In the genomic region with DNA sequence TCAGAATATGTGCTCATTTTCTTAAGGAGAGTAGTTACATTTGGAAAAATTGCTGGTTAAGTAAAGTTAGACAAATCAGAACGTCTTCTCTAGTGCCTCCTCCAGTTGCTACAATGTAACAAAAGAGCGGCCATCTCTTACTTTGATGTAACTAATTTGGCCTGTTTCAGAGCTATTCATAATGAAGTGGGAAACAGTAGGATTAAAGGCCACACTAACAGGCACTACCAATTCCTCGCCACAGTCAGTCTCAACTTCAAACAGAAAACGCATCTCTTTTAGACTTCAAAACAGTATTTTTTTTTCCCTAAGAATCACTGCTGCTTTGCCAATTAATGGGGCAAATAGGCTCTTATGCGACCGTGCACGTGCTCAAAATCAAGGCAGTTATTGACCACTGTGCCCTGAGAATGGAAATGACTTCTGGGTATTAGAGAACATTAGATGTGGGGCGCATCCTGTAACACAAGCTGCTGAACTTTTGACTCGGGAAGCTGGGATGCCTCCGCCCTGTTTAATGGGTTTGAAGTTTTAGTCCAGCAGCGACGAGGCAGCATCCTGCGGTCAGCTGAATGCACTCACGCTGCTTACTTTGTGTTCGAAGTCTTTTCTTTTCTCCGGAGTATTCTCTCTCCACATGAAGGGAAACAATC, we compare ENCODE assay signal across 9 mouse cellular contexts.
DNase-seq lines count a peak whose midpoint lies in the region; ATAC-seq and TF ChIP-seq lines count a peak whose summit lies in the region.
"Had no signal": no experiment of that assay in that cellular context is flagged by ENCODE, and none has a peak within 500 bp of the region (broad histone marks: within the 10 kb centered on the region; RNA-seq: fewer than 3 reads in every experiment).

No protein-coding gene starts in this region.

- no peaks in the 10 kb centered on the region for H3K27me3 ChIP-seq in embryonic facial prominence, embryonic 11.5 days (ENCODE audit: control insufficient read depth, insufficient read depth, low read length)
- H3K27me3 ChIP-seq in hindbrain, embryonic 12.5 days: no peaks in the 10 kb centered on the region
- no peaks in the 10 kb centered on the region for H3K27me3 ChIP-seq in midbrain, postnatal 0 days (ENCODE audit: insufficient read depth, low read length)
- H3K27me3 ChIP-seq: kidney, embryonic 15.5 days had no signal

- H3K4me3 ChIP-seq in embryonic facial prominence, embryonic 11.5 days (ENCODE audit: low read depth, low read length): no peak overlapping the region
- no peak overlapping the region for H3K4me3 ChIP-seq in hindbrain, embryonic 12.5 days
- peak overlapping the region; percentile 10; the same call in 1 of the 2 replicates for H3K4me3 ChIP-seq in midbrain, postnatal 0 days (ENCODE audit: low read depth, low read length)
- H3K4me3 ChIP-seq: kidney, embryonic 15.5 days had no signal

- TF ChIP-seq CTCF in midbrain, postnatal 0 days (IDR thresholded peaks at IDR 0.05): no peak

- H3K9ac ChIP-seq in embryonic facial prominence, embryonic 11.5 days (replicated peaks; ENCODE audit: low read length): no peak overlapping the region
- H3K9ac ChIP-seq in hindbrain, embryonic 12.5 days: no peak overlapping the region
- H3K9ac ChIP-seq in midbrain, postnatal 0 days (replicated peaks; ENCODE audit: low read length, poor library complexity, severe bottlenecking): no peak overlapping the region
- H3K9ac ChIP-seq: kidney, embryonic 15.5 days had no signal

- H3K36me3 ChIP-seq in embryonic facial prominence, embryonic 11.5 days (replicated peaks; ENCODE audit: control insufficient read depth, insufficient read depth, low read depth, low read length): no peaks in the 10 kb centered on the region
- no peaks in the 10 kb centered on the region for H3K36me3 ChIP-seq in hindbrain, embryonic 12.5 days
- no peaks in the 10 kb centered on the region for H3K36me3 ChIP-seq in midbrain, postnatal 0 days (ENCODE audit: insufficient read depth, low read length)
- H3K36me3 ChIP-seq: kidney, embryonic 15.5 days had no signal

- no peaks in the 10 kb centered on the region for H3K4me1 ChIP-seq in embryonic facial prominence, embryonic 11.5 days (ENCODE audit: control insufficient read depth, insufficient read depth, low read length)
- H3K4me1 ChIP-seq in hindbrain, embryonic 12.5 days: no peaks in the 10 kb centered on the region
- H3K4me1 ChIP-seq in midbrain, postnatal 0 days (ENCODE audit: insufficient read depth, low read length): no peaks in the 10 kb centered on the region
- H3K4me1 ChIP-seq: kidney, embryonic 15.5 days had no signal

- WGBS in embryonic facial prominence, embryonic 11.5 days: 32% methylated on average over 16 of the region's 16 CpGs
- 24% methylated on average over 16 of the region's 16 CpGs for WGBS in hindbrain, embryonic 12.5 days
- whole genome bisulfite sequencing in midbrain, postnatal 0 days: 9% methylated on average over 16 of the region's 16 CpGs

- ATAC-seq in embryonic facial prominence, embryonic 11.5 days (replicated peaks; ENCODE audit: insufficient number of reproducible peaks, low FRiP score, low TSS enrichment, low read depth): no peak
- ATAC-seq in hindbrain, embryonic 12.5 days (ENCODE audit: low FRiP score): peak; percentile 35; the same call in 1 of the 2 replicates
- ATAC-seq in midbrain, postnatal 0 days (ENCODE audit: low FRiP score): no peak

- H3K9me3 ChIP-seq in embryonic facial prominence, embryonic 11.5 days (replicated peaks; ENCODE audit: control insufficient read depth, low read length): no peaks in the 10 kb centered on the region
- H3K9me3 ChIP-seq in hindbrain, embryonic 12.5 days (replicated peaks): no peaks in the 10 kb centered on the region
- no peaks in the 10 kb centered on the region for H3K9me3 ChIP-seq in midbrain, postnatal 0 days (ENCODE audit: low read length)
- H3K9me3 ChIP-seq: kidney, embryonic 15.5 days had no signal

- no peak overlapping the region for H3K4me2 ChIP-seq in embryonic facial prominence, embryonic 11.5 days (ENCODE audit: low read depth, low read length)
- H3K4me2 ChIP-seq in hindbrain, embryonic 12.5 days (replicated peaks): peak overlapping the region; percentile 36
- H3K4me2 ChIP-seq in midbrain, postnatal 0 days (ENCODE audit: low read depth, low read length, poor library complexity, severe bottlenecking): peak overlapping the region; percentile 35
- H3K4me2 ChIP-seq: kidney, embryonic 15.5 days had no signal

- no peak overlapping the region for H3K27ac ChIP-seq in embryonic facial prominence, embryonic 11.5 days (replicated peaks; ENCODE audit: low read depth, low read length)
- H3K27ac ChIP-seq in hindbrain, embryonic 12.5 days: no peak overlapping the region
- H3K27ac ChIP-seq in midbrain, postnatal 0 days (ENCODE audit: low read depth, low read length): no peak overlapping the region
- H3K27ac ChIP-seq: kidney, embryonic 15.5 days had no signal

- intact Hi-C loops in left cerebral cortex, postnatal 36 days (cut with DNase I): no loop called here

- peak; percentile 29 for DNase-seq in Muller cell, postnatal 12 days (ENCODE audit: inconsistent ontology term)
- peak; percentile 18 for DNase-seq in embryonic facial prominence, embryonic 11.5 days (ENCODE audit: low spot score)
- no peak for DNase-seq in midbrain, postnatal 0 days (ENCODE audit: low spot score)
- no peak for DNase-seq in MN1 (ENCODE audit: low spot score)
- no peak for DNase-seq in right cerebral cortex, postnatal 14 days
- no peak for DNase-seq in frontal cortex, postnatal 14 days (ENCODE audit: low spot score in 2 of 2)
- DNase-seq in left cerebral cortex, postnatal 36 days (ENCODE audit: low spot score in 2 of 2): no peak

Comparison
In these comparisons a context has a peak if more than half of its experiments do, and no peak if none do; other contexts are left out.
1. DNase-seq: peak in Muller cell, postnatal 12 days (single experiment) and embryonic facial prominence, embryonic 11.5 days (single experiment); none in midbrain, postnatal 0 days (single experiment), MN1 (single experiment), right cerebral cortex, postnatal 14 days (single experiment), frontal cortex, postnatal 14 days (0 of 2) and left cerebral cortex, postnatal 36 days (0 of 2).